Mouse (Mus musculus): Measurements from ENCODE around the gene Tlcd2.
"Not testable (repeated sequence)": the region's sequence is repeated elsewhere in the genome, so short reads cannot be mapped to it uniquely, and the experiment has no call there.

Tlcd2 gene

DNA sequence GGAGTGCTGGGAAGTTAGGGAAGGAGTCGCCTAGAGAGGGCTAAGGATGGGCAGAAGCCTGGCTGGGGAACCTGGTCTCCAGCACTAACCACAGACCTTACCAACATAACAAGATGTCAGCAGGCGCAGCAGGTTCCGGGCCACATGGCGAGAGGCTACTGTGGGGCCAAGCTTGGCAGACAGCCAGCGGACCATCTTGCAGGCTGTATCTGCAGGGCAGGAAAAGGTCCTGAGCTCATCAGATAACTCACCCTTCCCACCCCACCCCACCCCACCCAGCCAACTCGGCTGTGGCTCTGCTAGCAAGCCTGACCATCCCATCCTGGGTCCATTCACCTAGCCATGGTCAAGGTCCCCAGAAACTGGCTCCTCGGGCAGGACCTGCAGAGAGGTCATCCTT, 11.8 kb upstream of the Tlcd2 start:
- DNase-seq (ENCODE audit: low read depth, low spot score), result no peak

DNA sequence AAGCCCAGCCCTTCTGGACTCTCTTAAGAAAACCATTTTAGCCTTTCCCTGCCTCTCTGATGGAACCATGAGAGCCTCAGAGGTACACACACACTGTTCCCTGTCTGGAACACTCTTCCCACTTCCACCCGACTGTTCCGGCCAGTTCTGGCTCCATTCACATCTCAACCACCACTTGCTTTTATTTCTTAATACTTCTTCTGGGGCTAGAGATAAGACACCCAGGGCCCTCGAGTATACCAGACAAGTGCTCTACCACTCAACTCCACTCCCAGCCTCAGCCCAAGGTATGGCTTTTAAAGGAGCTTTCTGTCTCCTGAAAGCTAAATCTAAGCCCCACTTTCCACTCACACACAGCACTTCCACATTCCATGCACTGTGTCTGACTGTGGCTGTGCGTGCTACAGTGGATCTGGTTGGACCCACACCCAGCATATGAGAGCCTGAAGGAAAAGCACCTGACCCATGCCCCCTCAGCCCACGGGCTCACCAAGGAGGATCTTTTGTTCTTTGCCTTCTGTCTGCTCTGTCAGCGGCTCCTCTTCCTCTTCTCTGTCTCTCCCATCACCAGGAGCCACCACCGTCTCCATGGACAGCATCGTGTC, 11.1 kb upstream of the Tlcd2 start:
- DNase-seq (ENCODE audit: low read depth, low spot score), result no peak

DNA sequence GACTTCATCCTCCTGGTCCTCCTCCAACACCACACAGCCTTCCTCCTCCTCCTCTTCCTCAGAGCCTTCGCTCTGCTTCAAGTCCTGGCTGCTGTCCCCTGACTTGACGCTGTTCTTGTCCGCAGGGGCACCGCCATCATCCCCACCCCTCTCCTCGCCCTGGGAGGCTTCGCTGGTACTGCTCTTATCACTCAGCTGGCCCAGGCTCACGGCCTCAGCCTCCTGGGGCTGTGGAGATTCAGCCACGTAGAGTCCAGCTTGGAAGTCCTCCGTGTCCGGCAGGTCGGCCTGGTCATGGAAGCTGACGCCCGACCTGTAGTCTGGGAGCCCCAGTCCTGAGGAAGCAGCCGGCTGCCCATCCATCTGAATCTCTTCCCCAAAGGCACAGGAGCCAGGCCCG, 10.6 kb upstream of the Tlcd2 start:
- no peak for DNase-seq (ENCODE audit: low read depth, low spot score)

DNA sequence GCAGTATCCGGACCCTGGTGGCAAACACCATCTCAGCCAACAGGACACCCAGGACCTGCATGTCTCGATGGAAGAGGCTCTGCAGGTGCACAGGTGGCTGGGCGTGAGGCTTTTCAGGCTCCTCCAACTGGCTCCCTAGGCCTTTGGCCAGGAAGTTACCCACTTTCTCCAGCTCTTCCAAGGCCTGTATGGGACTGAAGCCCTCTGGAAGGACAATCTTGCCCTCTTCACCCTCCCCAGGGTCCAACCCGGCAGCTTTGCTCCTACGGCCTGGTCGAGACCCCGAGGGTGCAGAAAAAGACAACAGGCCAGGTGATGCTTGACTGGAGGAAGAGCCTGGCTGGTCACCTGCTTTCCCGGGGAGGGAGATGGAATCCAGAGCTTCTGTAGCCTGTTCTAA, 9.4 kb upstream of the Tlcd2 start:
- DNase-seq (ENCODE audit: low read depth, low spot score), result no peak

DNA sequence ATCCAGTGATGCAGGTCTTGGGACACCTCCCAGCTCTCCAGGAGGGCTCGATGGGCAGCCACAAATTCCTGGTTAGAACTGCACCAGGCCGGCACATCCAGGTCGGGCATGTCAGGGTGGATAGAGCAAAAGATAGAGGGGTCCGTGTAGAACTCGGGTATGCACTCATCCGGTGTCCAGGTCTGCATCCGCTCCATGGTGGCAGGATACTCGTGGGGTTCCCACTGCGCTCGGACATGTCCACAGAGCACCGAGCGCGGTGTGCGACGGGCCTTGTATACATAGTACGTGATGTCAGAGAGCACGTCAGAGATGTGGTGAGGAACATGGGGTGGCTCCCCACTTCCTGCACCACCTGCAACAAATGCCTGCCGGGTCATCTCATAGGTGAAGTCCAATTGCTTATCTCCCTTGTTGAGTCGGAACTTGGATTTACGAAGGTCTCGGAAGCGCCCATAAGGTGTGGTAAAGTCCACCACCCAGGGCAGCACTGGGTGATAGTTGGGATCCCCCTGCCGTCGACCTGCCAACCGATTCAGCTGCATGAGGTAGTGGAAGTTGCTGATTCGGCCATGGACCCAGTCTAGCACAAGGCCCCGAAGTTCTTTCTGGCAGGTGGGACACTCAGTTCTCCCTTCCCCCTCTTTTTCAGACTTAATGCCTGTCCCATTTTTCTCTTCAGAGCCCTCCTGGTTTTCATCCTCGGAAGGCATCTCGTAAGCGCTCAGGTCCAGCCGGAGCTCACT, 8.5 kb upstream of the Tlcd2 start:
- DNase-seq (ENCODE audit: low read depth, low spot score), result no peak

DNA sequence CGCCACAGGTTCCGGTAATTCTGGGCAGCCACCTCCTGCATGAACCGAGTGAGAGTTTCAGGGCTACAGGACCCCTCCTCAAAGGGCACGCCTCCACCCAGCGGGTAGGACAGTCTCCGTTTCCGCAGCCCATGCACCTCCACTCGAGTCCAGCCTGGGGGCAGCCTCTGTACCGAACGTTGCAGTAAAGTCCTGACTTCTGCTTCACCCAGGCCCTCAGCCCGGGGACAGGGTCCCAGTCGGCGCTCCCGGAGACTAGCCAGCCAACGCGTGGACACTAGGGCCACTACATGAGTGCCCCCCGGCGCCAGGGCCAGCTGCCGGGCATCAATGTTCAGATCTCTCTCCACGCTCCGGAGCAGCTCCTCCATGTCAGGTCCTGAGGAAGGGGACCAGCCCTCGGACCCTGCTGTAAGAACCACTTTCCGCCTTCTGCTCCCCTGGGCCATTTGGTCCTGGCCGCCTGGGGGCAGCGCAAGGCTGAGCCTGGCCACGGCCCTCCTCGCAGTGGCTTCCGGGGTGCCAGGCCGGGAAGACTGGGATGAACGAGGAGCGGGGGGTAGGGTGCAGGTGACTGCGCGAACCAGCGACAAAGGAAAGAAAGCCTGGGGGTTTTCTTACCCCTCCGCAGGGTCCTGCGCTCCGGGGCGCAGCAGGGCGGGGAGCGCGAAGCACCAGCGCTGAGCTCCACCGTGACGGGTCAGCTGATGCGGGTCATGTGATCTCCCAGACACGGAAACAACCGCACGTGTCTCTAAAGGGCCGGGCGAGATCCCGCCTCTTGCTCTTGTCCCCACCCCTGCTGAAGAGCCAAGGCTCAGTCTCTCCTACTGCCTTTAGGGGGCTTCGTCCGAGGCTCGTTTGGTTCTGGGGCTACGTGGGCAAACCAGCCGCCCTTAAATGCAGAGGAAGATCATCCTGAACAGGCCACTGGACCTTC, 7.3 kb upstream of the Tlcd2 start, which contains the start of gene Wdr81:
Wdr81 (minus strand) TSS at position 727 of the 940 bp plus-strand sequence.
- DNase-seq (ENCODE audit: low read depth, low spot score), result peak; percentile 91

DNA sequence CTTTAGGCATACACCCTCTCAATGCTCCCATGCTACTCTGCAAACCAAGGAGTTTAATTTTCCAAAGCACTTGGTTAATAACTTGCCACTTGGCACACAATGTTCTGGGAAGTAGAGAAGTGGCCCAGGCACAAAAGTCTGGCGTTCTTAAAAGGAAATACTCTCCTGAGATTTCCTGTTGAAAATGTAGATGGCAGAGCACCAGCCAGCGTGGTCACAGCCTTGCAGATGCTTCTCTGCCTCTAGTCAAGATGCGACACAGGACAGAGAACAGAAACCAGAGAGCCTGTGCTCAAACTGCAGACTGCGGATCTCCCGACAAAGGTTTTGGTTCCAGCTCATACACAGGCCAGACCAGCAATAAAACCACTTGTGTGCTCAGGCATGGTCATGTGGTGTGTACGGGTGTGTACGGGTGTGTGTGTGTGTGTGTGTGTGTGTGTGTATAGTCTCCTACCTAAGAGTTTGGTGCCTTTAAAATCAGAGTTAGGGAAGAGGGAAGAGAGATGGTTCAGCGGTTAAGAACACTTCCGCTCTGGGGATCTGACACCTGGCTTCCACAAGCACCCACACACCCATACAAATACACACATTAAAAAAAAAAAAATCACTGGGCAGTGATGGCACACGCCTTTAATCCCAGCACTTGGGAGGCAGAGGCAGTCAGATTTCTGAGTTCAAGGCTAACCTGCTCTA, 6.3 kb upstream of the Tlcd2 start:
- peak; percentile 45 for DNase-seq (ENCODE audit: low read depth, low spot score)

DNA sequence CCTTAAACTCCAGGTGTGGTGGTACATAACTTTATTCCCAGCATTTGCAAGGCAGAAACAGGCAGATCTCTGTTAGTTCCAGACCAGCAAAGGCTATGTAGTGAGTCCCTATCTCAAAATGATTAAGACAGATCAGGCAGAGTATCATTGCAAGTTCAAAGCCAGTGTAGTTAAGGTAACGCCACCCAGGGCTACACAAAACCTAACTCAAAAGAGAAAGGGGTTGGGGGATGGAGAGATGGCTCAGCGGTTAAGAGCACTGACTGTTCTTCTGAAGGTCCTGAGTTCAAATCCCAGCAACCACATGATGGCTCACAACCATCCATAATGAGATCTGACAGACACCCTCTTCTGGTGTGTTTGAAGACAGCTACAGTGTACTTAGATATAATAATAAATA, 5.5 kb upstream of the Tlcd2 start:
- not testable (repeated sequence) for DNase-seq (ENCODE audit: low read depth, low spot score)

DNA sequence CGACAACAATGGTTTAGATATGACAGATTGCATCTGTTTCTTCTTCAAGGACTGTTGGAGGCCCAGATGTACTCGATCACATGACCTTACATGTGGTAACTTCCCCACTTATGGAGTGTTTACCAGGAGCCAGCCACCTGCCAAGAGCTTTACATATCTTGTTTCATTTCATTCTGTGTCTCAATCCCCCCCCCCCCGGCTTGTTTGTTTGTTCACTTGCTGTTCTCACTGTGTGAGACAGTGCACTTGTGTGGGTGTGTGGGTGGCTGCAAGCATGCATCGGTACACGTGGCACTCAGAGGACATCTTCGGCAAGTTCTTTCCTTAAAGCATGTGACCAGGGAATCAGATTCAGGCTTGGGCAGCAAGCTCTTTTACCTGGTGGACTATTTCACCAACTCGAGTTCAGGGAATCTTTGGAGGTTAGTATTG, 5.1 kb upstream of the Tlcd2 start:
- peak; percentile 22 for DNase-seq (ENCODE audit: low read depth, low spot score)

DNA sequence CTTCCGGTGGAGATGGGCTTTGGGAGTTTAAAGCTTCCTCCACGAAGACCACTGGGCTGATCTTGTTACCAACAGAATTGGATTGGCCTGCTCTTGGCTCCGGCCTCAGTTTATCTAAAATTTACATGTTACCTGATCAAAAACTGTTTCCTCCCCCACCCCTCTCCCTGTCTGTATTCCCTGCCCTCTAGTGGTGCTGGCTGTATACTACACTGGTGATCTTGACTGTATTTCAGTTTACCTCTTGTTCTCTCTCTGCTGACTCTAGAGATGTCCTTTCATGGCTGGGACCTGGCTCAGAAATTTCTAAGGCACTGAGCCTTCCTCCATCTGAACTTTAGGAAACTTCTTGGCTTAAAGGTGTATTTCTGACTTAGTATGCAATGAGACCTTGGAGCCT, 3.3 kb upstream of the Tlcd2 start:
- peak; percentile 67 for DNase-seq (ENCODE audit: low read depth, low spot score)

DNA sequence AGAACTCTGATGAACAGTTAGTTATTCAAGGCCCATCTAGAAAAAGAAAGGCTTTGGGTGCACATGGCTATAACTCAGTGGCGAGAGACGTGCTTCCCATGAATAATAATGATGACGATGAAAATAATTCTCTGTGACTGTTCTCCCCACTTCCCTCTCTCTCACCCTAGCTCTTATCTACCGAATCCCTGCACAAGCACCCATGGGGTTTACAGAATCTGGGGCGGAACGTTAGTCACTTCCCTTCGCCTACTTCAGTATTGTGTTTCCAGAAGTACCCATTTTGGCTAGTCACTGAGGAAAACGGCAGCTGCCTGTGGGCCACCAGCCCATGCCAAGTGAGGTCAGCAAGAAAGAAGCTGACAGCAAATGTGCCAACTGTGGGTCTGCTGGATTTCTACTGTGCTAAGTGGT, 2.9 kb upstream of the Tlcd2 start:
- DNase-seq (ENCODE audit: low read depth, low spot score), result peak; percentile 34

DNA sequence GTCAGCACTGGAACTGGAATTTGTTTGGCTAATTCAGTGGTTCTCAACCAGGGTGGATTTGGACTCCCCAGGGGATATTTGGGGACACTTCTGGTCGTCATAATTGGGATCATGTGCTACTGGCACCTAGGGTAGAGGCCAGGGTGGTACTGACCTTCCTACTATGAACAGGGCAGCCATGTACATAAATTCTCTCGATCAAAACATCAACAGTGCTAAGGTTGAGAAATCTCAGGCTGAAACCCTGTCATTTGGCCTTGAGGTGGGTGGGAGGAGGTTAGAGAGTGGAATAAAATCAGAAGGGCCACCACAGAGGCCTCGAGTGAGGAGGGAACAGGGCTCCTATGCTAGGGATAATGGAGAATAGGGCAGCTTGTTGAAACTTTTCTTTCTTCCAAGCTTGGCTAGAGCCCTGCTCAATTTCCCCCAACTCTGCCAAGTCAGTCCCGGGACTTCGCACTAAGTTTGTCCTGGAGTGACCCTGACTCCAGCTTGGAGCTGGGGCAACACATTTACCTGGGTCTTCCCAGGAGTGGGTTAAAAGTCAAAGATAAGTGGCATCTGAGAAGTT, 2.3 kb upstream of the Tlcd2 start:
- no peak for DNase-seq (ENCODE audit: low read depth, low spot score)

DNA sequence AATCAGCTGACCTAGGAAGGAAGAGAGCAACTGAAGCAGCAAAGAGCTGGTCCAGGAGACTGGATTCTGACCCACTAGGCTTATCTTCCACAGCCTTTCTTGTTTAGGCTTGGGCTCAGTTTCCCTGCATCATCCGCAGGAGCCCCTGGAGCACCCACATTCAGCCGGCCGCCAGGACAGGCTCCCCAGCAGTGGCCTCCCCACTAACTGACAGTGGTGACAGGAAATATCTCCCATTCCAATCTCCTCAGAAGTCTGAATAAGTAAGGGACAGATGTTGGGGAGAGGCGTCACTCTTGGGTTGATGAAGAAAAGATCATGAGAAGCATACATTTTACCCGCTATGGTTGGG, 1.8 kb upstream of the Tlcd2 start:
- DNase-seq (ENCODE audit: low read depth, low spot score), result no peak

DNA sequence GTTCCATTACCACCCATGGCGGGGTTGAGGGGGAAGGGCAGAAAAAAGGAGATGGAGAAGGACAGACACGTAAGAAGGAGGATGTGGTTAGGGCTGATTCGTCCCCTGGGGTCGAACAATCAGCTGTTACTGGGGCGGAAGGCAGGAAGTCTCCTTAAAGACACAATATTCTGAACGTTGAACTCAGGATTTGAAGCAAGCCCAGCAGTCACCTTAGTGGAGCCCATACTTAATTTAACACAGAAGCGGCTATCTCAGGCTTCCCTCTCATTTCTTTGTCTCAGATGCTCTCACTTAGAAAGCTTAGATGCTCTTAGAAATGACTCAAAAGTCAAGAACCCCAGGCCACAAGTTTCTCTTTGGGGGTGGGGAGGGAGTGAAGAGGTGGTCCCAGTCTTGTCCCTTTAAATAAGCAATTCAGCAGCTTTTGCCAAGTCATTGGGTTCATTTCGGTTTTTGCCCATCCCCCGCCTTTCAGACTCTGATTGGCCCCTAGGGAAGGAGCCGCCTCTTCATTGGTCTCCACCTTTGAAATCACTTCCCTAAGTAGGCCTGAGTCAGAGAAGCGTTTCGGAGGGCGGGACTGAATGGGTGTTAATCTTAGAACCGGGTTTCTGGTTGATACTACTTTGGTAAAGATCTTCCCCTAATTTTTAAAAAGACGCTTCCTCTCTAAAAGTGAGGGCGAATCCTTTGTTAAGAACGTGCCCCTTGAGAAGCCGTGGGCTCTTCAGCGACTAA, 1.2 kb upstream of the Tlcd2 start:
- DNase-seq (ENCODE audit: low read depth, low spot score), result peak; percentile 92

DNA sequence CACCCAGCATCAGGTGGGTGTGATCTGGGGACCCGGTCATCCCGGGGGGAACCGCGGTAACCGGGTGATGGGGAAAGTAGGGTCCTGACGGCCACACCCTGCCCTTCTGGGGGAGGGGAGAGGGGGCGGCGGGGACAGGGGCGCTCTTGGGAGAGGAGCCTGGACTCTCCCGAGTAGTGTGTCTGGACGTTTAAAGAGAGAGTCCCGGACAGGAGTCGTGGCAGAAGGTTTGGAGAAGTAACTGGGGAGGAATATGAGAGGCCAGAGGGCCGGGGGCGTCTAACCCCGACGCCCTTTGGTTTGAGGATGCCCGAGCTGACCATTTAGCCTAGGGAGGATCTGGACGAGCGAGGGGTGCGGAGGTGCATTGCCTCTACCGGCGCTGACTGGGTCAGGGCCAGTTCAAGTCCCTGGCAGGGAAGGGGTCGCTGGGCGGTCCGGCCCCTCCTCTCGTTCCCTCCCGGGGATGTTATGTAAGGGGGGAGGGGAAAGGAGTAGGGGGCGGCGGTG, 283 bp downstream of the Tlcd2 start:
- no peak for DNase-seq (ENCODE audit: low read depth, low spot score)

DNA sequence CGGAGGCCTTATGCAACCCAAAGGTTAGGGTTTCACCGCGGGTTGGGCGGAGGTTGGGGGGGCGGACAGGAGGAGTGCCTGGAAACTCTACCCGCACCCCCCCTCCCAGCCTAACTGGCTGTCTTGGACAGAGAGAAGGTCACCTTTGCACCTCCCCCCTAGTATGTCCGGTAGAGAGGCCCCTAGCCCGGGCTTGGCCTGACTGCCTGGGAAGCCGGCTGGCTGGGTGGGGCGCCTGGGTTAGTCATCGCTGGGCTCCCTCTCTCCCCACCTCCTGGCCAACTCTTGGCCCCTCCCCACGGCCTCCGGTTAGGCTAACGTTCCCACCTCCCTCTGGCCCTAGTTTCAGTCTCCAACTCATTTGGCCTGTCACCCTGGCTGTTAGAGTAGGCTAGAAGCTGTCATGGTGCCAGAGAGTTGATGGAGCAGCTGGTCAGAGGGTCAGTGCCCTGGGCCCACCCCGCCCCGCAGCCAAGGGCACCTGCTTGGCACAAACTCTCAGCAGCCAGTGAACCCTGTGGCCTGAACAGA, 803 bp downstream of the Tlcd2 start:
- DNase-seq (ENCODE audit: low read depth, low spot score), result peak; percentile 71

DNA sequence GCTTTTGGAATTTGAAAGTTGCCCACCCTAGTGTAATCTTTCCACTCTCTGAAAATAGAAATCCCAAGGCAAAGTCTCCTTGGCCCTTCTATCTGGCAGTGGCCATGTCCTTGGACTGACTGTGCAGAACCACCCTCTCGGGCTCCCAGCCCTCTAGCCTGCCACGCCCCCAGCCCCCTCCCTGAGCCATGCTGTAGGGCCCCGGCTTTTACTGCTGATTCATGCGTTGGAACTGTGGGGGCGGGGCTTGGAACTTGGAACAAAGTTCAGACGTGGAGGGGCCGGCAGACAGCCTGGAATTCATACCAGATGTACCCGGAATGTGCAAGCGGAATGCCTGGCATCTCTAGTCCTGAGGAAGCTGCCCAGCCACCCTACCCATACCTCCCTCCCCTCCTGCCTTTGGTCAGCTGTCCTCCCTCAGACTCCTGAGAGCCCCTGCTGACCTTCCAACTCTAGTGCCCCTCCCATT, 1.4 kb downstream of the Tlcd2 start:
- DNase-seq (ENCODE audit: low read depth, low spot score), result peak; percentile 47

DNA sequence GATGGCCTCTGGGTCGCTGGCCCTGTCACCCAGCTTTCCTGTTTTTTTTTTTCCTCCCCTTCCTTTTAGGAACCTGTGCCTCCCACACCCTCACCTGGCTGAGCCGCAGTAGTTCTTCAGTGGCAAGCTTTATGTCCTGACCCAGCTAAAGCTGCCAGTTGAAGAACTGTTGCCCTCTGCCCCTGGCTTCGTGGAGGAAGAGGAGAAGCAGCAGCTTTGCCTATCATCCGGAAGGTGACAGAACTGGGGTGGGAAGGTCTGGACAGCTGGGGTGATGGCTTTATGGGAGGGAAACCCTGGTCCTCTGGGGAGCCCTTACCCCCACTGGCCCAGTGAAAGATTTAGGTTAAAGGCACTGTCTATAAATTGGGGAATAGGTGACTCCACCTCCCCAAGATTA, 2.1 kb downstream of the Tlcd2 start:
- DNase-seq (ENCODE audit: low read depth, low spot score), result no peak

DNA sequence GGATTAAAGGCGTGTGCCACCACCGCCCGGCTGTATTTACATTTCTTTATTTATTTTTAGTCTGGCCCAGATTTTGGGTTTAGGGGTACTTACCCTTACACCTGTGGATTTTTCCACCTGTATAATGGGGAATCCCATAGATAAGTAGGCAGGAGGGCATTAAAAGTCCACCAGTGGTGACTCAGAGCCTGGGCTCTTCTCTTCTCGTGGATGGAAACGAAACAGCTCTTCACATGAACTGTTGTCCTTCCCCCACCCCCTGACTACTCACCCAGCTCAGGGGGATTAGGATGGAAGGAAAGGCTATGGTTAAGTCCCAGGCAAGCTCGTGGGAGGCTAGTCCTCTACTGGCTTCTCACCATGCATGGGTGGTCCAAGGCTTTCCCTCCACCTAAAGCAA, 2.9 kb downstream of the Tlcd2 start:
- DNase-seq (ENCODE audit: low read depth, low spot score), result no peak

DNA sequence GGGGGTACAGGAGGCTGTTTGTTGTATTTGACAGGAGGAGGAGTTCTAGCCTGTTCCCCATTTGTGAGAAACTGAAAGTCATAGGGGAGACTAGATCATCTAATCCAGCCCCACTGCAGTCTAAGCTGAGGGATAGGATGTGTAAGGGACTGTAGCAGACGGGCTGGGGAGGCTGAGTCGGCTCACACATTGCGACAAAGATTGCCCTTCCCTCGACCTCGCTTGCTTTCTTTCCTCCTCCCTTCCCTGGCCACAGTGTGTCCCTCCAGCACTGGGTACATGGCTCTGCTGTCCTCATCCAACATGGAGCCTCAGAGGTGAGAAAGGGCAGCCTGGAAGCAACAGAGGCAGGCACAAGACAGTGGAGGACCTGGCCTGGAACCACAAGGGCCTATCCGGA, 3.5 kb downstream of the Tlcd2 start:
- DNase-seq (ENCODE audit: low read depth, low spot score), result no peak

Measured in CD4-positive helper T cell, adult 2 months (primary cell).